Mouse (Mus musculus): ENCODE measurements around the gene Cdk9. TPM values are rescaled to one million over a fixed set of nuclear protein-coding genes. Genes with fewer than 3 reads are reported as not detected.

The Cdk9 gene
- polyA plus RNA-seq (2015; fragmentation: Nextera tagmentation; extraction: Ambion mirVana): 83.4 and 86.0 TPM in 2 replicates

GRCm38 (mm10) chr2:32712934-32713817 is at the start of gene Cdk9:
Gene Cdk9, minus strand, starts transcription at chr2:32713076.
- Histone ChIP-seq H3K27ac (ENCODE audit: low read length) (peak within 1 kb of the TSS; percentile 96), H3K4me3 (ENCODE audit: low read length) (peak within 1 kb of the TSS; percentile 88), H3K27me3 (replicated peaks; ENCODE audit: control insufficient read depth, insufficient read depth, low read length) (no peaks in the 10 kb centered on the region), H3K36me3 (ENCODE audit: control insufficient read depth, insufficient read depth, low read length) (peaks cover 8% of the 10 kb centered on the region), H3K9me3 (ENCODE audit: control insufficient read depth, low read length) (no peaks in the 10 kb centered on the region), H3K4me2 (ENCODE audit: low read depth, low read length) (peak within 1 kb of the TSS; percentile 77), H3K4me1 (ENCODE audit: control insufficient read depth, insufficient read depth, low read length) (peaks cover 25% of the 10 kb centered on the region), H3K9ac (ENCODE audit: low read depth, low read length) (peak within 1 kb of the TSS; percentile 85)
- under 1% methylated on average over 59 of the region's 79 CpGs for WGBS
- peak; percentile 88 for ATAC-seq

GRCm38 (mm10) chr2:32761859-32762258 is 49.0 kb upstream of the Cdk9 start:
- Histone ChIP-seq H3K9me3 (ENCODE audit: control insufficient read depth, low read length) (no peaks in the 10 kb centered on the region), H3K27ac (ENCODE audit: low read length) (no peak overlapping the region), H3K4me1 (ENCODE audit: control insufficient read depth, insufficient read depth, low read length) (peaks cover 2% of the 10 kb centered on the region; the same call in 1 of the 2 replicates), H3K4me3 (ENCODE audit: low read length) (no peak overlapping the region), H3K9ac (ENCODE audit: low read depth, low read length) (no peak overlapping the region), H3K36me3 (ENCODE audit: control insufficient read depth, insufficient read depth, low read length) (peaks cover 9% of the 10 kb centered on the region; the same call in 1 of the 2 replicates), H3K4me2 (ENCODE audit: low read depth, low read length) (no peak overlapping the region), H3K27me3 (replicated peaks; ENCODE audit: control insufficient read depth, insufficient read depth, low read length) (no peaks in the 10 kb centered on the region)
- 85% methylated on average over 4 of the region's 4 CpGs for WGBS
- no peak for ATAC-seq

DNA sequence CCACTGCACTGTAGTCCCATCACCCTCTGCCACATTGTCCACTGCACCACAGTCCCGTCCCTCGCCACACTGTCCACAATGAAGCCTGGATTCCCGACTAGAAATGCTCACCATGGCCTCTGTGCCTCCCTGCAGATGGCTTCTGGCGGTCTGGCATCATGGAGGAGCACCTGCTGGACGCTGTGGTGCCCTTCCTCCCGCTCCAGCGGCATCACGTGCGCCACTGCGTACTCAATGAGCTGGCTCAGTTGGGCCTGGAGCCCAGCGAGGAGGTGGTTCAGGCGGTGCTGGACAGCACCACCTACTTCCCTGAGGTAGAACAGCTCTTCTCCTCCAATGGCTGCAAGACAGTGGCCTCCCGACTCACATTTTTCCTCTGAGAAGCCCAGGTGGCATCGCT is 48.5 kb upstream of the Cdk9 start:
- H3K4me2 ChIP-seq (ENCODE audit: low read depth, low read length): no peak overlapping the region
- no peaks in the 10 kb centered on the region for H3K9me3 ChIP-seq (ENCODE audit: control insufficient read depth, low read length)
- no peak for ATAC-seq
- no peaks in the 10 kb centered on the region for H3K27me3 ChIP-seq (replicated peaks; ENCODE audit: control insufficient read depth, insufficient read depth, low read length)
- H3K27ac ChIP-seq (ENCODE audit: low read length): no peak overlapping the region
- H3K4me1 ChIP-seq (ENCODE audit: control insufficient read depth, insufficient read depth, low read length): peaks cover 2% of the 10 kb centered on the region; the same call in 1 of the 2 replicates
- no peak overlapping the region for H3K9ac ChIP-seq (ENCODE audit: low read depth, low read length)
- H3K4me3 ChIP-seq (ENCODE audit: low read length): no peak overlapping the region
- H3K36me3 ChIP-seq (ENCODE audit: control insufficient read depth, insufficient read depth, low read length): peaks cover 9% of the 10 kb centered on the region; the same call in 1 of the 2 replicates
- 87% methylated on average over 14 of the region's 14 CpGs for WGBS

- no peak for ATAC-seq
- Histone ChIP-seq H3K4me1 (ENCODE audit: control insufficient read depth, insufficient read depth, low read length) (peaks cover 2% of the 10 kb centered on the region; the same call in 1 of the 2 replicates), H3K27me3 (replicated peaks; ENCODE audit: control insufficient read depth, insufficient read depth, low read length) (no peaks in the 10 kb centered on the region), H3K27ac (ENCODE audit: low read length) (no peak overlapping the region), H3K9ac (ENCODE audit: low read depth, low read length) (no peak overlapping the region), H3K4me3 (ENCODE audit: low read length) (no peak overlapping the region), H3K4me2 (ENCODE audit: low read depth, low read length) (no peak overlapping the region), H3K36me3 (ENCODE audit: control insufficient read depth, insufficient read depth, low read length) (peaks cover 9% of the 10 kb centered on the region; the same call in 1 of the 2 replicates), H3K9me3 (ENCODE audit: control insufficient read depth, low read length) (no peaks in the 10 kb centered on the region)
- WGBS: 94% methylated on average over 2 of the region's 2 CpGs
These were observed 46.1 kb upstream of the Cdk9 start for GRCm38 (mm10) chr2:32759001-32759400.

DNA sequence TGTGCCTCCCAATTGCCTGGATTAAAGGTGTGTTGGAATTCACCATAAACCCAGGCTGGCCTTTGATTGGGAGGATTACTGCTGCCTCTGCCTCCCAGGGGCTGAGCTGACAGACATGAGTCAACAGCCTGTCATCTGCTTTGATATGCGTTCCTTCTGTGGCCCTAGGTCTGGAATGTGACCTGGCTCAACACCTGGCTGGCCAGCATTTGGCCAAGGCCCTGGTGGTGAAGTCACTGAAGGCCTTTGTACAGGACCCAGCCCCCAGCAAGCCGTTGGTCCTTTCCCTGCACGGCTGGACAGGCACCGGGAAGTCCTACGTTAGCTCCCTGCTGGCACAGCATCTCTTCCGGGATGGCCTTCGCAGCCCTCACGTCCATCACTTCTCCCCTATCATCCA is 45.6 kb upstream of the Cdk9 start:
- Histone ChIP-seq H3K4me1 (ENCODE audit: control insufficient read depth, insufficient read depth, low read length) (peaks cover 2% of the 10 kb centered on the region; the same call in 1 of the 2 replicates), H3K36me3 (ENCODE audit: control insufficient read depth, insufficient read depth, low read length) (peaks cover 9% of the 10 kb centered on the region; the same call in 1 of the 2 replicates), H3K9ac (ENCODE audit: low read depth, low read length) (peak overlapping the region; percentile 2; the same call in 1 of the 2 replicates), H3K4me2 (ENCODE audit: low read depth, low read length) (no peak overlapping the region), H3K27me3 (replicated peaks; ENCODE audit: control insufficient read depth, insufficient read depth, low read length) (no peaks in the 10 kb centered on the region), H3K4me3 (ENCODE audit: low read length) (no peak overlapping the region), H3K9me3 (ENCODE audit: control insufficient read depth, low read length) (no peaks in the 10 kb centered on the region), H3K27ac (ENCODE audit: low read length) (no peak overlapping the region)
- 67% methylated on average over 8 of the region's 8 CpGs for WGBS
- no peak for ATAC-seq

DNA sequence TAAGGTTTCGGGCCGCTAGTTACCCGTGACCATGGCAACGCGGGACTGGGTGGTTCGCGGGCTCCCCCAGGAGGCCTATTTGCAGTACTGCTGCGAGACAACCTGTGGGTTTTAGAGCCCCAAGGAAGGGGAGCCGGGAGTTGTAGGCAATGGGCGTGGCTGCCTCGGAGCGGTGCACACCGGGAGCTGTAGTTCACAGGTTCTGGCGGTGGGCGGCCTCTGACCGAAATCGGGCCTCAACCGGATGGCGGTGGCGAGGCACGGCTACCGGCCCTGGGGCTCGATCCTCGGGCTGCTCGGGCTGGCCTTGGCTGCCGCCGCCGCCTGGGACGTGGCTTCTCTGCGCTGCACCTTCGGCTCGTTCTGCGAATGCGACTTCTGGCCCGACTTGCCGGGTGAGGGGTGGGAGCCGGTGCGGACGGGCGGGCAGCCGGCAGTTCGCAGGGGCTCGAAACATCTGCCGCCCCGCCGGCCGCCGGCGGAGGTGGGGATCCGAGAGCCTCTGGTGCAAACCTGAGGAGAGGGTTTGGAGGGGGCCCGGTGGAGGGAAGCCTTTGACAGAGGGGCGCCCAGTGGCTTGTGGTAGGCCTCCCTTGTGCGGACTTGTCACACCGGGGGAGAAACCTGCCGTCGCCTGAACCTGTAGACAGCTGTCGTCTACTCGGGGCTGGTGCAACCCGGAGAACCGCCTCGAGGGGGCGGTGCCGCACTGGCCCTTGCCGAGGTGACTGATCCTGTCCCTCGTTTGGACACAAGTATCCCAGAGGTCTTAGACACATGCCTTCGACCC is 44.4 kb upstream of the Cdk9 start, which contains the start of gene Tor2a:
Tor2a (plus strand) TSS at position 179 of the 790 bp plus-strand sequence.
- Histone ChIP-seq H3K4me1 (ENCODE audit: control insufficient read depth, insufficient read depth, low read length) (peaks cover 2% of the 10 kb centered on the region; the same call in 1 of the 2 replicates), H3K9me3 (ENCODE audit: control insufficient read depth, low read length) (no peaks in the 10 kb centered on the region), H3K4me2 (ENCODE audit: low read depth, low read length) (peak within 1 kb of the TSS; percentile 58), H3K9ac (ENCODE audit: low read depth, low read length) (peak within 1 kb of the TSS; percentile 91), H3K36me3 (ENCODE audit: control insufficient read depth, insufficient read depth, low read length) (peaks cover 12% of the 10 kb centered on the region; the same call in 1 of the 2 replicates), H3K27ac (ENCODE audit: low read length) (peak within 1 kb of the TSS; percentile 87), H3K27me3 (replicated peaks; ENCODE audit: control insufficient read depth, insufficient read depth, low read length) (no peaks in the 10 kb centered on the region), H3K4me3 (ENCODE audit: low read length) (peak within 1 kb of the TSS; percentile 88)
- WGBS: under 1% methylated on average over 66 of the region's 66 CpGs
- peak; percentile 95 for ATAC-seq

- Histone ChIP-seq H3K9me3 (ENCODE audit: control insufficient read depth, low read length) (no peaks in the 10 kb centered on the region), H3K4me1 (ENCODE audit: control insufficient read depth, insufficient read depth, low read length) (peaks cover 2% of the 10 kb centered on the region; the same call in 1 of the 2 replicates), H3K27ac (ENCODE audit: low read length) (no peak overlapping the region), H3K4me3 (ENCODE audit: low read length) (no peak overlapping the region), H3K27me3 (replicated peaks; ENCODE audit: control insufficient read depth, insufficient read depth, low read length) (no peaks in the 10 kb centered on the region), H3K9ac (ENCODE audit: low read depth, low read length) (no peak overlapping the region), H3K36me3 (ENCODE audit: control insufficient read depth, insufficient read depth, low read length) (peaks cover 11% of the 10 kb centered on the region; the same call in 1 of the 2 replicates), H3K4me2 (ENCODE audit: low read depth, low read length) (no peak overlapping the region)
- WGBS: 35% methylated on average over 6 of the region's 6 CpGs
- peak; percentile 12; the same call in 1 of the 2 replicates for ATAC-seq
These were observed 43.8 kb upstream of the Cdk9 start for GRCm38 (mm10) chr2:32756674-32757055.

DNA sequence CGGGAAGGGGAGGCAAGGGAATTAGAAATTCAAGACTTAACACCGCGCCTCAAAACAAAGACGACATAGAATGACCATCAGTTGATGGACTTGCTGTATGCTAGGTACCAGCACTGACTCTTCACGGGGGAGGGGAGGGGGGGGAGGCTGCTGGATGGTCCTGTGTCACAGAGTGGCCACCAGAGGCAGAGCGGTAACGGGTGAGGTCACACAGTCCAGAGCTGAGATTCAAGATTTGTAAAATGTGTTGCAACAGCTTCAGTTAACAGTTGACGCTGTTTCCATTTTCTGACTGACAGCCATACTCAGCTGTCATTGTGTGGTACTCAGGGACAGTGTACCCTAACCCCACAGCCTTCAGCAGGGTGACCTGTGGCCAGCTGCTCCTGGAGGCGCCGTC is 39.3 kb upstream of the Cdk9 start:
- H3K9me3 ChIP-seq (ENCODE audit: control insufficient read depth, low read length): no peaks in the 10 kb centered on the region
- H3K4me2 ChIP-seq (ENCODE audit: low read depth, low read length): peak overlapping the region; percentile 55
- peak overlapping the region; percentile 51 for H3K4me3 ChIP-seq (ENCODE audit: low read length)

GRCm38 (mm10) chr2:32751665-32752033 is 38.8 kb upstream of the Cdk9 start:
- peaks cover 3% of the 10 kb centered on the region for H3K36me3 ChIP-seq (ENCODE audit: control insufficient read depth, insufficient read depth, low read length)
- peak overlapping the region; percentile 51 for H3K4me3 ChIP-seq (ENCODE audit: low read length)
- no peaks in the 10 kb centered on the region for H3K9me3 ChIP-seq (ENCODE audit: control insufficient read depth, low read length)
- 31% methylated on average over 9 of the region's 10 CpGs for WGBS
- peak overlapping the region; percentile 57 for H3K9ac ChIP-seq (ENCODE audit: low read depth, low read length)
- H3K4me1 ChIP-seq (ENCODE audit: control insufficient read depth, insufficient read depth, low read length): peaks cover 7% of the 10 kb centered on the region; the same call in 1 of the 2 replicates
- peak; percentile 59 for ATAC-seq
- peak overlapping the region; percentile 55 for H3K4me2 ChIP-seq (ENCODE audit: low read depth, low read length)
- H3K27me3 ChIP-seq (replicated peaks; ENCODE audit: control insufficient read depth, insufficient read depth, low read length): no peaks in the 10 kb centered on the region
- H3K27ac ChIP-seq (ENCODE audit: low read length): peak overlapping the region; percentile 63

More for the DNA sequence above, 39.3 kb upstream of the Cdk9 start:
- Histone ChIP-seq H3K36me3 (ENCODE audit: control insufficient read depth, insufficient read depth, low read length) (peaks cover 3% of the 10 kb centered on the region), H3K27me3 (replicated peaks; ENCODE audit: control insufficient read depth, insufficient read depth, low read length) (no peaks in the 10 kb centered on the region), H3K27ac (ENCODE audit: low read length) (no peak overlapping the region), H3K4me1 (ENCODE audit: control insufficient read depth, insufficient read depth, low read length) (peaks cover 7% of the 10 kb centered on the region; the same call in 1 of the 2 replicates), H3K9ac (ENCODE audit: low read depth, low read length) (no peak overlapping the region)
- no peak for ATAC-seq
- WGBS: 70% methylated on average over 10 of the region's 10 CpGs

All from intestine, embryonic 16.5 days (tissue).